Mouse (Mus musculus) embryo, embryonic 10.5 days (tissue): ENCODE data around the gene Ndufs1.
"Not testable (repeated sequence)": the region's sequence is repeated elsewhere in the genome, so short reads cannot be mapped to it uniquely, and the experiment has no call there.

ENCODE experiments used
- DNase-seq: peaks from one replicate; pipeline ENCODE4 v3.0.0-alpha.2; 2015; ENCODE audit warnings: low spot score

The Ndufs1 gene

DNA sequence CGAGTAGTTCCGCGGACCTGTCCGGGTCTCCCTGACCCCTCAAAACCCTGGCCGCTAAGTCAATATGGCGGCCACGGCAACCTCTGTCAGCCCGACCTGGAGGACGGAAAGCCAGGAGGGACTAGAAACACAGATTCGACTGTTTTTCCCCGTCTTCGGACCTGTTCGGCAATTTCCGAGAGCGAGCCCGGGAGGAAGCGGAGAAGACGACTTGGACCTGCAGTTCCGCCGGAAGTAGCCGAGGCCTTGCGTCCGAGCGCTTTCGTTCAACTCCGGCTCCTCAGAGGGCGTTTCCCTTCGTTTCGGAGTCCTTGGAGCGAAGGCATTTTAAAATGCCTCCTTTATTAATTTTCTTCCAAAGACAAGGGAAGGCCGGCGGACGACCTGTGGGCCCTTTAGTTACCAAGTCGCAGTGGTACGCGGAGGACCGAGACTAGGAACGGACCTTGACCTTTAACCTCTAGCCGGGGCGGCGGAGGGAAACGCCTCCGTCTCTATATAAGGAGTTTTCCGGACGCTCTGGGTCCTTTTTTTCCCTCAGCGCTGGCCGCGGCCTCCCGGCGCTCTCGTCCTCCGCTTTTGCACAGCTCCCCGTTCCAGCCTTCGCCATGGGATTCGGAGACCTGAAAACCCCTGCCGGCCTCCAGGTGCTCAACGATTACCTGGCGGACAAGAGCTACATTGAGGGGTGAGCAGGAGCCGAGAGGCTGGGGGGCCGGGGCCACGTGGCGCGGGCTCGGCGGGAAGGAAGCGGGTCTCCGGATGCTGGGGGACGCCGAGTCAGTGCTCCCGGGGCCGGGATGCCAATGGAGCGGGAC, at the start of gene Ndufs1, which contains the start of gene Eef1b2:
Ndufs1 (minus strand) TSS at position 230 of the 818 bp plus-strand sequence.
Eef1b2 (plus strand) TSS at position 222 of the 818 bp plus-strand sequence.
- peak; percentile 98 for DNase-seq

DNA sequence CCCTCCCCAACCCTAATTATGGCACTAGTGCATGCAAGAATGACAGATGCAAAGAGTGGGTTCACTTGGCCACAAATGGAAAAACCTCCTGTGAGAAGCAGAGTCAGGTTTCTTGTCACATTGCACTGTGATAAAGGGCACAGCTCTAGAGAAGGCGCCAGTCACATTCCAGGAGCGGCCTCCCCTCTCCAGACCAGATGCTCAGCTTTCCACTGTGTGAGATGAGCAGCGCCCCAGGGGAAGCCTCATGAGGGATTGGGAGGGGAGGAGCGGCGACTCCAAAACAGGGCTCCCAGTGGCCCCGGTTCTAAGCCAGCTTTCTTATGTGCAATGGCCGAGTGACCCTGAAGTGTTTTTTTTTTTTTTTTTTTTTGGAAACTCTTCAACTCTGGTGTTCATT, 49.3 kb upstream of the Ndufs1 start:
- peak; percentile 78 for DNase-seq

DNA sequence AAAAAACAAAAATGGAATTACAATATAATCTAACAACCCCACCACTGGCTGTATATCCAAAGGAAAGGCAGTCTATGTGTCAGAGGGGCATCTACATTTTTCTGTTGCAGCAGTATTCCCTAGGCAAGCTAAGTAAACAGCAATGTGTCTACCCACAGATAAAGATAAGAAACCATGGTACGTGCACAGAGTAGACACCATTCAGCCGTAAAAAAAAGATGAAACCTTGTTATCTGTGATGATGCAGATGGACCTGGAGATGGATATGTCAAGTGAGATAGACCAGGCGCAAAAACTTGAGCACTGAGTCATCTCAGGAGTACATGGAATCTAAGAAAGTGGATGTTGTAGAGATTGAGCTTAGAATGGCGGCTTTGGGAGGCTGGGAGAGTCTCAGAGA, 48.4 kb upstream of the Ndufs1 start:
- DNase-seq = no peak

DNA sequence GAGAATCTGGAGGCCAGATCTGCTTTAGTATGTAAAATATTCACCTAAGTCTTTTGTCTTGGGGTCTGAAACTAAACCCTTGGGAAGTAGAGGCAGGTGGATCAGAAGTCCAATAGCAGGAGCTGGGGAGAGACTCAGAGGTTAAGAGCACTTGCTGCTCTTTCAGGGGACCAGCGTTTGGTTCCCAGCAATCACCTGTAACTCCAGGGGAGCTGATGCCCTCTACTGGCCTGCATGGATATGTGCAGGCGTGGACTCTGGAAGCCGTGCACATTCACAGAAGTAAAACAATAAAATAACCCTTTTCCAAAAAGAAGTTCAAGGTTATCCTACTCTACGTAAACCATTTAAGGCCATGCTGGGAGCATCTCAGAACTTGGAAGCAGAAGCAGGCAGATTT, 42.6 kb upstream of the Ndufs1 start:
- no peak for DNase-seq

DNA sequence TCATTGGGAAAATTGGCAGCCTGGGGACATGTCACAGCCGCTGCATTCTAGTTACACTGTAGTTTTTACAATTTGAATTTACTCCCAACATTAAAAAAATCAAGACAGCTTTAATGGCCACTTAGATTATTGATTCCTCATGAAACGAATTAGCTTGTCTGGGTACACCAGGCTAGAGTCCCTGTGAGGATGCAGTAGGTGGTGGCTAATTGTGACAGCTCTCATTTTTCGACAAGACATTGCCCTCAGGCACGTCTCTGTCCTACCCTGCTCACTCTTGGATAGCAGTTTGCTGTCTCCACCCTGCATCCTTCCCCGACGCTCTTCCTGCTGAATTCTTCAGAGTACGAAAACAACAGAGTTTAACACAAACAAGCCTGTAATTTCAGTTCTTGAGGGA, 38.0 kb upstream of the Ndufs1 start:
- DNase-seq = no peak

DNA sequence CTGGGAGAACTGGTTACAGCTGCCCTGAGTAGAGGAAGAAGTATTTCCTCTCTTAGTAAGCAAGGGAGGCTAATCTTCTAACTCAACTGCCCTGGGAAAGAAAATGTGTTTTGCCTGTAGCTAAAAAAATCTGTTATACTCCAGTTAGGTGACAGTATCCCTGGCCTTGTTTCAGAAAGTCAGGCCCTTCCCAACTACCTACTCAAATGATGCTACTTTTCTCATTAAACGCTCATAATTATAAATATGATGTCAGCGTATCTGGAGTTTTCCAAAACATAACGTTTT, 37.6 kb upstream of the Ndufs1 start, which contains the start of gene Gpr1:
Gpr1 (minus strand) TSS at position 273 of the 288 bp plus-strand sequence.
- DNase-seq = peak; percentile 33

DNA sequence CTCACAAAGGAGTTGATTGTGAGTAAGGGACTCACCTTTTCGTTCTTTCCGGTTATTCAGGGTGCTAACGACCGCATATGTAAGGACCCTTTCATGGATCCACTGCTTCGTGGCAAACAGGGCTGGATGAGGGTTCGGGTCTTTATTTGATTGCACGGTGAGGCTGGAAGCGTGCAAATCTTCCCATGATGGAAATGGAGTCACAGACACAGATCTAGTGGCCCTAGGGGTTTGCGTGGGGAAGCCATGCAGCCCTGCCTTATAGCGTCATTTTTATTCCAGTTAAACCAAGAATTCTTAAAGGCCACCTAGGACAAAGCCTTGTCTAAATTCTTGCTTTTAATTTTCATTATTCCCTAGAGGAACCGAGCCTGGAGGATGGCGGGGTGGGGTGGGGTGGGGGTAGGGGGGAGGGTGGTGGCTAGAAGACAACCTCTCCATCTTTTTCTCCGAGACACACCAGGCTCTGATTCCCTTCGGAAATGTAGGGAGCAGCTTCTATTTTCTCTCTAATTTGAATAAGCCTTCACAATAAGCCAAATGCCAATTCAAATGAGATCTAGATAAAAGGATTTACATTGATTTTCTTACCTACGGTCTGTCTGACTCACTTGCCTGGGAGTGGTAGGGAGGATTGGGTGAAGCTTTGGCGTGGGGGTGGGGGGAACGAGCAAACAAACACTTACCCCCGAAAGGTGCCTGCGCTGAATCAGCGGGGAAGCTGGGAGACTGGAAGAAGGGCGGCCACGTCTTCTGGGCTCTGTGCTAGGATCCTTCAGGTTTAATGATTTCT, 37.0 kb upstream of the Ndufs1 start:
- DNase-seq = no peak

DNA sequence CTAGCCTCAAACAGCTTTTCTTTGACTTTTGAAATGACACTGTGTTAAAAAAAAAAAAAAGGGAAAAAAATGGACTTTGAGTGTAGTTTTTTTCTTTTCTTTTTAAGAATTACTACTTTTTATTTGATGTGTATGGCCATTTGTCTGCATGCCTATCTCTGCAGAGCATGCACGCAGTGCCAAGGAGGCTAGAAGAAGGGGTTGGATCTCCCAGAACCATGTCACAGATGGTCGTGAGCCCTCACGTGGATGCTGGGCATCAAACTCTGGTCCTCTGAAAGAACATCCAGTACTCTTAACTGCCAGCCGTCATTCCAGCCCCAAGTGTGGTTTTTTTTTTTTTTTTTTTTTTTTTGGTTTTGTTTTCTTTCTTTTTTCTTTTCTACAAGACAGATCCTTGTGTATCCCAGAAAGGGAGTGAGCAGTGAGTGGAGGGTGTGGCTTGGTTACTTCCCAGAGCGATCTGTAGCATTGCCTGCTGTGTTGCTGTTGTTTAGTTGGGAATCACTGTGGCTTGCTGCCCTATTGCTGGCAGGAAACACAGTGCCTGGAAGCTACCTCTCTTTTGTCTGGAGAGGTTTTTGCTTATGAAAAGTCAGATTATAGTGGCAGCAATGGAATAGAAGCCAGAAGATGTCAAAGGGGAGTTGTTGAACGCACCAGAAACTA, 33.4 kb upstream of the Ndufs1 start:
- no peak for DNase-seq

DNA sequence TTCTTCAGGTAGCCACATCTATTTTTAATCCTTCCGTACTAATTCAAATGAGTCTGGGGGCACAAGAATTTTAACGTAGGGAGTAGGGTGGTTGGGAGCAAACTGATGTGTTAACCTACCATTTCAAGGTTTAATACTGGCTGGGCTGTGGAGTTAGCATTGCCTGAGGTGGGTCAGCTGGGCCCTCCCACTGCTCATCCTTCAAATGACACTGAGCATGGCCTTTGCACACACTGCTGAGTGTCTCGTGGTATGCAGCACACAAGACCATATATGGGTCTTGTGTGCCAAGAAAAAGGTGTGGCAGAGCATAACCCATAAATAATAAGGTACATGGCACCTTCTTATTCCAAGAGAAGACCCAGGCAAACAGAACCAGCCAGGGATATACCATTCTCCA, 31.0 kb upstream of the Ndufs1 start:
- no peak for DNase-seq

DNA sequence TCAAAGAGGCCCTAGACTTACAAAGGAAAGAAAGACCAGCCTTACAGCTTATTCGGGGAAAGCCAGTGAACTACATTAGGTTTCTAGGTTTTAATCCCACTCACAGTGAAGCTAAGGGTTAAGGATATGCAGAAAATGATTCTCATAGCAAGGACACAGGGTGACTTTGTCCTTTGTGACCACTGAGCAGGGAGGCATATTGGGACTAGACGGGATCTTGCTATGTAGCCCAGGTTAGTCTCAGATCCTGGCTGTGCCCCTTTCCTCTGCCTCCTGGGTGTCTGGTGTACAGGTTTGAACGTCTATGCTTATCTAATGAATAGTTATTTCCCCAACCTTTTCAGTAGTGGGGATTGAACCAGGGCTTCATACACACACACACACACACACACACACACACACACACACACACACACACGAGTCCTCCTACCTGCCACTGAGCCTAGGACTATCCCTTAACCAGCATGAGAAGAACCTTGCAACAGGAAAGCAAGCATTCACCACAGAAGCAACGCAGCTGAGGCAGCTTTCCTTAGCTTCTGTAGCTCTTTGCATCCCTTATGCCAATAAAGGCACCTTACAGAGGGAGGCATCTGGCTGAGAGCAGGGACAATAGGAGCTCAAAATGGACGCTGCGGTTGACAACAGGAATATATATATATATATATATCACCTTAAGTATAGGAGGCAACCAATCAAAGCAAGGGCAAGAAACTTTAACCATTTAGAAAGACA, 28.2 kb upstream of the Ndufs1 start:
- DNase-seq = no peak

DNA sequence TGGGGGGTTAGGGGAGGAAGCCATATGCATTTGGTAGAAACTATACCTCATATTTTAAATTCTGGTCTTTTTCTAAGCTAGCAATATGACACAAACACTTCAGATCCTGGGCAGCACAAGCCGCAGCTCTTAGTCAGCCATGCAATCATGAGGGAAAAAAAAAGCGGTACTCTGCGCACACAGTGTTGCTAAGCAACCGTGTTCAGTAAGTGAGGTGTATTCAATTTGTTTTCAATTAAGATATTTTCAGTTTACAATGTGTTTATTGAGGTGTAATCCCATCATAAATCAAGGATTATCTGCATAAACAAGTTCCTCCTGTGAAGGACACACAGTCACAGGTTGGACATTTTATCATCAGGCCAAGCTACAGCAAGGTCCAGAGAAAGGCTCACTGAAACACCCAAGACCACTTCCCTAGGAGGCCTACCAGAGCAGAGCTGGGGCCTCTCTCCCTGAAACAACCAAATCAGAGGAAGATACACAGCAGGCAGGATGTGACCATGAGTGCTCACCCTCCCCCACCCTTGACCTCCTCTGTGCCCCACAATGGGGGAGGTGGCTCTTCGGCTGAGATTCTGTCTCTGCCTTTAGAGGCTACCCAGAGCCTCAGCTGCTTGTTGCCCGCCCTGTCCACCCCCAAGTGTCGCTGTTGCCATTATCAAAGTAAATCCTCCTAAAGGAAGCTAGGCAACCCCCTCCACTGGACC, 27.5 kb upstream of the Ndufs1 start:
- DNase-seq = peak; percentile 94

DNA sequence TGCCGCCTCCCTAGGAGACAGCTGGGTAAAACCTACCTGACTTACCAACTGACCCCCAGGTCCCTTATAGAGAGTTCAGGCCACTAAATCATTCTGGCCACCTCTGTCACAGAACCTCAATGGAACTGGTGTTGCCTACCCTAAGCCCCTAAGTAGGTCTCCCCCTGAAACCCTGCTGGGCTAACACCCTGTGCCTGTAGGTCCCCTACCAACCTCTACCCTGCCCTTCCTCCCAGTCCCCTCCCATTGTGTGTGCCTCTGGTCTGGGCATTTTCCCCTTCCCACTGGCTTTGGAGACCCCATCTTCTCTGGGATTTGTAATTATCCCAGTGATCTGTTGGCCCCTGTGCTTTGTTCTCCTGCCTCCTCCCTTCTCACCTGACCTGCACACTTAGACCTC, 26.8 kb upstream of the Ndufs1 start:
- no peak for DNase-seq

DNA sequence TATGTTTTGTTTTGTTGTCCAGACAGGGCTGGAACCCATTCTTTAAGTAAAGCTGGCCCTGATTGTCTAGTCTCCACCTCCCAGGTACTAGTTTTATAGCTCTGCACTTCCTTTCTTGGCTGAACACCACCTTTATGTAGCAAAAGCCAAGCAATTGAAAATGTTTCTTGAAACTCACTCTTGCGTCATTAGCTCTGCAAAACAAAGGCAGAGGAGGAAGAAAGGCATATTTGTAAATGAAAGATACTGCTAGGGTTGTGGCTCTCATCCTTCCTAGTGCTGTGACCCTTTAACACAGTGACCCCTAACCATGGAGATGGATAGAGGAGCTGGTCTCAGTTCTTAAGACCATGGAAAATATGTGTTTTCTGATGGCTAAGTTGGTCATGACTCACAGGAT, 25.0 kb upstream of the Ndufs1 start:
- DNase-seq = no peak

DNA sequence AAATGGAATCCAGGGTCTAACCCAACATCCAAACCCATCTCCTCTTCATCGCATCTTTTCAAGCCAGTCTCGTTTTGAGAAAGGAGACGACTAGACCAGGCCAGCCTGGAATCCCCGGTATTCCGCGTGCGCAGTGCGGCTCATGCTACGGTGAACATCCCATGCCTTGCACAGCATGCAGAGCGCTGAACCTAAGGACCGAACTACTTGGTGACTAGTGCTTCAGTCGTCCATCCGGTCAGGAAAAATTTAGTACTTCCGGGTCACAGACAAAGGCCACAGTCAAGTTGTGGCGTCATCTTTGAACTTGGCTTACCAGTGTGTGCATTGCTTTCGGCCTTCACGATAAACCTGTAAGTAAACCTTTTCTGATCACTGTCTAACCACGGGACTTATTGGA, 23.7 kb upstream of the Ndufs1 start:
- DNase-seq = no peak

DNA sequence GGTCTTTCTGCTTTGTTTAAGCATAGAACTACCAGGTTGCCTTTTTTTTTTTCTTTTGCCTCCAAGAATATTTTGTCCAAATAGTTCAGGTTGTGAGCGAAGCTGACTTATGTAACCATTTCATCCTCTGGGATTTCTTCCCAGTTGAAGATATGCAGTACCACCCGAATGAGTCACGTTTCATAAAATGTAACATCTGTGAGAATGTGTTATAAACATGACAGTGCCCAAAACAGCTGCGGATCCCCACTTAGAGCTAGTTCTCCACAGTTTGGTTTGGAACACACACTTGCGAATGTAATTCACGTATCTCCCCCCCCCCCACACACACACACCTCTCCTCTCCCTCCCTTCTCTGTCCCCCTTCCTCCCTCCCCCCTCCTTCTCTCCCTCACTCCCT, 22.8 kb upstream of the Ndufs1 start:
- DNase-seq = no peak

DNA sequence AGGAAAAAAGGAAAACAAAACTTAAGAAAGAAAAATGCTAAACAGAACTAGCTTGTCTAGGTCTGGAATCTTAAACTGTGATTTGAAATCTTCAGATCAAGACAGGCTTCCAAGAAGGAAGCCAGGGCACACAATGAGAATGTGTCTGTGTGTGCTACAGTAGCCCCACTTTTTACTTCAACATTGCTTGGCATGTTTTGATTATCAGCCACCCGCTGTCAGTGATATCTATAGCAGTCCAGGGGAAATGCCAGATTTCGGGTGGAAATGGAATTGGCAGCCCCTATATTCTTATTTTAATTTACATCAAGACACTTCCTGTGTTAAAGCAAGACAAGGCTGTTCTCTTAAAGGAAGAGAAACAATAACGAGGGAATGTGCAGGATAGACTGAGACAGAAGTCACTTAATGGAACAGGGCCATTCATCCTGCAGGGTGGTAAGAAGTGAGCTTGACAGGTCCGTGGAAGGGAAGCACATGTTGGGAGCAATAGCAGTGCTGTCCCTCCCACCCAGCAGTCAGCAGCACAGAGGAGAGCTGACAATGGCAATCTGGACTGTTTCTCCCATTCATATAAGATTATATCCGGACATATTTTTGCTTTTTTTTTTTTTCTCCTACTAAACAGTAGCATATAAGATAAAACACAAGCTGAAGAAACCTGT, 19.3 kb upstream of the Ndufs1 start:
- DNase-seq = no peak

DNA sequence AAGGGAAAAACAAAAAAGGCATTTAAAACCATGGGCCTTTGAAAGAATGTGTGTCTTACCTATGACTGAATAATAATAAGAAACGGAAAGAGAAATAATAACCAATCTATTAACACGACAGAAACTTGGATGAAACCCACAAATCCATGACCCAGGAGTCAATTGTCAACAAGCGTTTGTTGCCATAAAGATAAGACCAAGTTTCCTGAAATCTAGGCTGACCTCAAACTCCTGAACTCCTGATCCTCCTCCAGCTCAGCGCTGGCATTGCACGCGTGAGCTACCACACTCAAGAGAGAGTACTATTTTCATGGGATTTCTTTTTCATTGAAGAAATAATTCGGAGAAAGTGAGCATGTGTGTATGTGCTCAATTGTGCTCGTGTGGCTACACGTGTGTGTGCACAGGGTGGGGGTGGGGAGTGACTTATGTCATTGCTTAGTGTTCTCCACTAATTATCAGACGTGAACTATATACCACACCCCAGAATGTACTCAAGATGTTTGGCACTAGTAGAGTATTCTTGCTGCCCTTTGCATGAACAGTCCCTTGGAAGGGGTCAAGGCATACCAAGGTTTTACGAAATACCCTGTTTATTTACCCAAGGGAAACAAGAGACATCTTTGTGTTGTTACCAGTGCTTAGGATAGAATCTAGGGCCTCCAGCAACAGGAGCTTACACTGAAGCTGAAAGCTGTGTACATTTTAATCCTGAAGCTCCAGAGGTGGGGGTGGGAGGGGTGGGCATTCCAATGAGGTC, 15.9 kb upstream of the Ndufs1 start:
- DNase-seq = no peak

DNA sequence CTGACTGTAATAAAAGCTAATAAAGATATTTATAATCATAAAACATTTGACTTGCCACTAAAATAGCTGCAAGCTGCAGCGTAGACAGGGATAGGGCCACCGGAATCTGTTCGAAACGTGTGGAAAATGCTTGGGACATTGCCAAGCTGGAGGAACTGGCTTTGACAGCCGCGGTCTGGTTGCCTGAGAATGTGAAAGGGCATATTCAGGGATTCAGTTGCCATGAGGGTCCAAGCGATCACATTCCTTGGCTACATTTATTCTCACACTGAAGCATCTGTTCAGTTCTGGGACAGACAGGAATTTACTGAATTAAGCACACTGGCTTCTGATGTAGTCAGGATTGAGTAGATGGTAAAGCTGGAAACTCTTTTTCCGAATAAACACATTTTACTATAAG, 14.2 kb upstream of the Ndufs1 start:
- no peak for DNase-seq

DNA sequence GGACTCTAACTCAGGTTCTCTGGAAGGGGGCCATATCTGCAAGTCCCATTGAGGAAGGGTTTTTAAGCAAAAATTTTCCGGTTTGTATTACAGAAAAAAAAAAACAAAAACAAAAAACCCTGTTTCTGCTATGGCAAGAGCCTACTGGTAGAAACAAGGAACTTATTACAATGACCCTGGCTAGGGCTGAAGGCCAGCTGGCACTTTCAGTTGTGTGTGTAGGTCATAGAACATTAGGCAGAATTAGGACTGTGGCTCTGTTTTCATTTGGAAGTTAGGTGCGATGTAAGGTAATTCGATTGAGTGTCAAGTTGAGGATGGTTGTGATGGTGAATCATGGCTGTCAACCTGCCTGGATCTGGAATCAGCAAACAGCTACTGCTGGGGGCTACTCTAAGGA, 11.9 kb upstream of the Ndufs1 start:
- no peak for DNase-seq

DNA sequence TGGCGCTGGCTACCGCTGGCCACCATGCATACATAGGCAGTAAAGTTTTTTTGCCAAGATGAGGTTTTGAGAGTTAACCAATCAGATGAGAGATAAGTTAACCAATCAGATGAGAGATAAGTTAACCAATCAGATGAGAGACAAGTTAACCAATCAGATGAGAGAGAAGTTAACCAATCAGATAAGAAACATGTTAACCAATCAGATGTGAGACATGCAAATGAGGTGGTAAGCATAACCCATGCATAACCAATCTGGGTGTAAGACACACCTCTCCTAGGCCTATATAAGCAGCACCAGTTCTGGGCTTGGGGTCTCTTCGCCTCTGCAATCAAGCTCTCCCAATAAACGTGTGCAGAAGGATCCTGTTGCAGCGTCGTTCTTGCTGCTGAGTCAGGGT, 8.8 kb upstream of the Ndufs1 start:
- DNase-seq = not testable (repeated sequence)
